Mouse (Mus musculus): Measurements from ENCODE around the gene Zfp36l1.

The Zfp36l1 gene

GRCm38 (mm10) chr12:80064306-80064705 lies 48.5 kb downstream of the Zfp36l1 start:
- DNase-seq, result no peak

GRCm38 (mm10) chr12:80063402-80064150 lies 49.2 kb downstream of the Zfp36l1 start:
- DNase-seq, result no peak

GRCm38 (mm10) chr12:80062410-80063401 lies 50.1 kb downstream of the Zfp36l1 start:
- peak; percentile 19 for DNase-seq

GRCm38 (mm10) chr12:80061810-80062209 lies 51.0 kb downstream of the Zfp36l1 start:
- DNase-seq, result no peak

GRCm38 (mm10) chr12:80060809-80061208 lies 52.0 kb downstream of the Zfp36l1 start:
- no peak for DNase-seq

- DNase-seq, result no peak
Measured at GRCm38 (mm10) chr12:80060338-80060737, 52.5 kb downstream of the Zfp36l1 start.

- DNase-seq, result no peak
Measured at GRCm38 (mm10) chr12:80059773-80060328, 53.0 kb downstream of the Zfp36l1 start.
